Mouse (Mus musculus) heart, adult 2 months (tissue): ENCODE measurements at regions not wholly inside any gene's neighbourhood (a gene's known extent, or its start where the extent isn't known, plus 50 kb on each side); places are given as distances from the start of the nearest gene placed in this dataset.

Experiments used
- CTCF ChIP-seq: fragments of 200-600 bp; IDR thresholded peaks from 2 replicates; pipeline ENCODE4 v1.8.1; 2022; ENCODE audit warnings: antibody characterized with exemption, mild to moderate bottlenecking, moderate library complexity
- EP300 ChIP-seq: fragments of 200-500 bp; IDR thresholded peaks from 2 replicates; pipeline ENCODE4 v1.6.1; 2011; ENCODE audit warnings: low read depth, low read length, control low read depth; ENCODE audit not compliant: insufficient read depth
- POLR2A ChIP-seq: fragments of 200-500 bp; IDR thresholded peaks from 2 replicates; pipeline ENCODE4 v1.6.1; 2011; ENCODE audit warnings: mild to moderate bottlenecking, low read depth, low read length, control low read depth; ENCODE audit not compliant: insufficient read depth

DNA sequence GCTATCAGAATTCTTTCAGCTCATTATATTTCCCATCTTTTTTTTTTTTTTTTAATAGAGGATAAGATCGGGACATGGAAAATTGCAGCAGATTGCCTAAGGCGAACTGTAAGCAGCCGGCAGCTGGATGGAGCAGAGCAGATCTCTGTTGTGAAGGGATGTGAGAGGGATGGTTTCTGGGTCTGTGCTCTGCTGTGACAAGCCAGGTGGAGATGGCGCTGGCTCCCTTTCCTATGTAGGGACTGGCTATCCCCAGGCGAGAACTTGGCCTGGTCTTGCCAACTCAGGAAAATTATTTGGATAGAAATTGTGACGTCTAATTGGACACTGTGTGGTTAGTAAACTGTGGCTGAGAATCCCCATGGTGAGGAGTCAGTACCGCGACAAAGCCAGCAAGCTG is 161.3 kb upstream of the Npvf start:
- TF ChIP-seq CTCF: no peak
- no peak for TF ChIP-seq POLR2A
- no peak for TF ChIP-seq EP300
